Mouse (Mus musculus): ENCODE measurements at regions not wholly inside any gene's neighbourhood (a gene's known extent, or its start where the extent isn't known, plus 50 kb on each side); places are given as distances from the start of the nearest gene placed in this dataset.

- DNase-seq, result no peak
Observed at GRCm38 (mm10) chr19:56190222-56190621, 96.7 kb upstream of the Habp2 start.

- DNase-seq, result no peak
Observed at GRCm38 (mm10) chr19:56198474-56199236, 88.3 kb upstream of the Habp2 start.

- DNase-seq, result no peak
Observed at GRCm38 (mm10) chr19:56199401-56200150, 87.4 kb upstream of the Habp2 start.

- DNase-seq, result no peak
Observed at GRCm38 (mm10) chr19:56201007-56201682, 85.8 kb upstream of the Habp2 start.

- DNase-seq, result no peak
Observed at GRCm38 (mm10) chr19:56201738-56202480, 85.0 kb upstream of the Habp2 start.

GRCm38 (mm10) chr19:56202481-56203130, 84.3 kb upstream of the Habp2 start:
- peak; percentile 6 for DNase-seq

- no peak for DNase-seq
Observed at GRCm38 (mm10) chr19:56218536-56218935, 68.4 kb upstream of the Habp2 start.

- no peak for DNase-seq
Observed at GRCm38 (mm10) chr19:56220724-56221407, 66.1 kb upstream of the Habp2 start.

GRCm38 (mm10) chr19:56222496-56222895, 64.4 kb upstream of the Habp2 start:
- no peak for DNase-seq

- DNase-seq, result no peak
Observed at GRCm38 (mm10) chr19:56225039-56225438, 61.9 kb upstream of the Habp2 start.

GRCm38 (mm10) chr19:56225518-56225917, 61.4 kb upstream of the Habp2 start:
- no peak for DNase-seq

- DNase-seq, result no peak
Observed at GRCm38 (mm10) chr19:56228586-56228985, 58.4 kb upstream of the Habp2 start.

GRCm38 (mm10) chr19:56231430-56231829, 55.5 kb upstream of the Habp2 start:
- DNase-seq, result no peak

GRCm38 (mm10) chr19:56231849-56232248, 55.1 kb upstream of the Habp2 start:
- no peak for DNase-seq

GRCm38 (mm10) chr19:56232269-56232668, 54.7 kb upstream of the Habp2 start:
- no peak for DNase-seq

- no peak for DNase-seq
Observed at GRCm38 (mm10) chr19:56232950-56233349, 54.0 kb upstream of the Habp2 start.

GRCm38 (mm10) chr19:56235040-56235439, 51.9 kb upstream of the Habp2 start:
- no peak for DNase-seq

Measured in adrenal gland, adult 8-10 months (tissue).